Mouse (Mus musculus) E14TG2a.4 (cell line): ENCODE data around the gene Cyth1.

Experiments used
- CTCF ChIP-seq: conservative IDR thresholded peaks from 2 replicates; pipeline ENCODE4 v1.5.1; 2014; ENCODE audit warnings: low read length
- POU5F1 ChIP-seq: IDR thresholded peaks from 2 replicates; pipeline ENCODE4 v1.6.1; 2014; ENCODE audit warnings: low read length, borderline replicate concordance

DNA sequence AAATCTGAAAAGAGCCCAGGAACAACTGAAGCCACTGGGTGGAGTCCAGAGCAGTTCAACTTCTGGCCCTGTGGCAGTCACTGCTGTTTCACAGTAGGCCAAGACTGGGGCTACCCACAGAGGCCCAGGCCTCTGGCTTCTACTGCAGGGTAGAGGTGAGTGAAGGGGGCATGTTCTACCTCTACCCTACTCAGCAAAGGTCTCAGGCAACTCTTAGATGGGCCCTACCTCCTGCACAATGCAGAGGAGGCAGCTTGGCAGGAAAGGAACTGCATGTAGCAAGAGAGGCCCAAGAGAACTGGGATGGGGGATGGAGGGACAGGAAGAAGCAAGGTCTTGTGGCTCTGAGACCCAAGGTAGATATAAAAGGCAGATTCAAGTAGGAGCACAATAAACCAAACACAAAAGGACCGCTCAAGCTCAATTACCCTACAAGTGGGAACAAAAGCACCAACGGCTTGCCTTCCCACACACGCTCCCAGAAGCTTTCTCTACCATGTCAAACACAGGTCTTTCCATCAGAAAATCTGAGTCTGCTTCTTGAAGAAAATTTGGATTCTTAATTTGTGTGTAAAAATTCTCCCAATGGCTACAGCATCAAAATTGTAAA lies 40.9 kb downstream of the Cyth1 start:
- TF ChIP-seq CTCF (no peak), POU5F1 (no peak)
